Mouse (Mus musculus) olfactory bulb, adult 2 months (tissue): ENCODE results near the gene Cby3.

Experiments used
- CTCF ChIP-seq: fragments of 200-500 bp; IDR thresholded peaks from 2 replicates; pipeline ENCODE4 v1.5.1; 2012; ENCODE audit warnings: low read depth, mild to moderate bottlenecking, low read length, moderate library complexity; ENCODE audit not compliant: insufficient read depth
- POLR2A ChIP-seq: fragments of 200-500 bp; IDR thresholded peaks from 2 replicates; pipeline ENCODE4 v1.6.1; 2012; ENCODE audit warnings: mild to moderate bottlenecking, low read depth, low read length, moderate library complexity; ENCODE audit not compliant: insufficient read depth

DNA sequence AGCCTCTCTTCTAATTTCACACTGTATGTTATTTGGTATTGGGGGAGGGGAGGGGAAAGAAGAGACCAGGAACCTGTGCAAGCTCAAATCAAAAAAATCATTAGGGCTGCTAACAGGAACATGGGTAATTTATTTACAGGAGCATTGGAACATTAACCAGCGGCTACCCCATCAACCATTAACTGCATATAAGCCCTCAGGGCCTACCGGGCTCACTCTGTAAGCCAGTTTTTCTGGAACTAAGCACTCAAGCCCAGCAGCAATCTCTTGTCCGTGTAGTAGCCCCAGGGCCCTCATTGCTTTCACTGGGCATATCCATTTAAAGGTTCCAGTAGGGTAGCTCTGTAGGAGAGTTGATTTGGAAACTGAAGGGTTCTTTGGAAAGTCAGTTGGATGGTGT is 589 bp downstream of the Cby3 start:
- TF ChIP-seq POLR2A (no peak), CTCF (no peak)
